ENCODE assay signal across 8 mouse cellular contexts in the genomic region with DNA sequence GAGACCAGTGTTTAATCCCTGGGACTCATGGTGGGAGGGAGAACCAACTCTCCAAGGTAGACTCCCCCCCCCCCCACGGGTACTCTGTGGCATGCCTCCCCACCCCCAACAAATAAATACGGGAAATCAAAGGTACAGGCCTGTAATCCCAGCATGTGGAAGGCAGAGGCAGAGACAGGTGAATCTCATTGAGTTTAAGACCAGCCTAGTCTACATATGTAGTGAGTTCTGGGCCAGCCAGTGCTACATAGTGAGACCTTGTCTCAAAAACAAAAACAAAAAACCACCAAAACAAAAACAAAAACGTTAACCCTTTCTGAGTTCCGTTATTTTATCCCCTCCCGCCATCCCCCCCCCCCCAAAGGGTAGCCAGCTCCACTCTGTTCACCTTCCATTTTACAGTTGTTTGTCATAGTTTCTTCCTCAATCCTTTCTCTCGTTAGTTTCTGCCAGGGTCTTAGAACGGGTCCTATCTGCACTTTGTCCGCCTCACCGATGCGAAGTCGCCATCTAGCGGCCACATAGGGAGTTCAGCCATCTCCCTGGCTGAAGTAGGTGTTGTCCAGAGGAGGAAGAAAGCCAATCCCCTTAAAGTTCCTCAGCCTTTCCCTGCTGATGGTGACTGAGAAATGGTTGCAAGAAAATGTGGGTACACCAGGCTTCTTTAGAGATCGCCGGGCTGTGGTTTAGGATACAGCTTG. TPM values are rescaled to one million over a fixed set of nuclear protein-coding genes. Genes with fewer than 3 reads are reported as not detected.
DNase-seq lines count a peak whose midpoint lies in the region; ATAC-seq and TF ChIP-seq lines count a peak whose summit lies in the region.

No protein-coding gene starts in this region.

- DNase-seq in MEL-GATA-1-ER (ENCODE audit: extremely low read depth, low read depth) = peak; percentile 67
- peak; percentile 78 to 83 for DNase-seq in cerebellum, adult 2 months
- peak; percentile 50 to 89 for DNase-seq in frontal cortex, adult 2 months (ENCODE audit: extremely low spot score in 1 of 2, low spot score in 1 of 2)
- DNase-seq in layer of hippocampus, adult 8-10 months (ENCODE audit: low spot score in 2 of 2) = peak; percentile 54 to 79
- DNase-seq in lung, postnatal 0 days (ENCODE audit: low spot score) = peak; percentile 87
- DNase-seq in ovary, postnatal 14 days (ENCODE audit: low spot score) = peak; percentile 77
- DNase-seq in thymus, postnatal 36 days = peak; percentile 78 to 81

- ATAC-seq in hematopoietic stem cell, adult 5-6 weeks (replicated peaks in 1 of 2; ENCODE audit: insufficient read depth in 1 of 2, low FRiP score in 2 of 2, low TSS enrichment in 1 of 2, low read depth in 1 of 2, poor library complexity in 2 of 2, severe bottlenecking in 2 of 2) = peak; percentile 61 to 72
- peak; percentile 71 for ATAC-seq in lung, postnatal 0 days

- TF ChIP-seq EP300 in lung, postnatal 0 days (IDR thresholded peaks at IDR 0.05) = no peak

- 18% methylated on average over 14 of the region's 14 CpGs for WGBS in cerebellum, adult 2 months
- WGBS in lung, postnatal 0 days = 18% methylated on average over 13 of the region's 14 CpGs

- H3K4me3 ChIP-seq in cerebellum, adult 2 months (replicated peaks; ENCODE audit: insufficient read depth, low read depth, low read length) = no peak overlapping the region
- H3K4me3 ChIP-seq in lung, postnatal 0 days (ENCODE audit: low read depth, low read length) = no peak overlapping the region

- no peak overlapping the region for H3K9ac ChIP-seq in lung, postnatal 0 days (replicated peaks; ENCODE audit: low read depth)

- H3K4me1 ChIP-seq in cerebellum, adult 2 months (ENCODE audit: control insufficient read depth, insufficient read depth, low read length) = peaks cover 8% of the 10 kb centered on the region
- peaks cover 6% of the 10 kb centered on the region for H3K4me1 ChIP-seq in lung, postnatal 0 days (ENCODE audit: insufficient read depth, low read depth, low read length)

- no peak overlapping the region for H3K27ac ChIP-seq in cerebellum, adult 2 months (ENCODE audit: insufficient read depth, low read length)
- no peak overlapping the region for H3K27ac ChIP-seq in lung, postnatal 0 days (ENCODE audit: low read length)

- TF ChIP-seq POLR2A in cerebellum, adult 2 months (IDR thresholded peaks at IDR 0.05; ENCODE audit: borderline replicate concordance, insufficient read depth, low read length) = no peak

- H3K27me3 ChIP-seq in cerebellum, adult 2 months (ENCODE audit: control insufficient read depth, insufficient read depth, low read length) = no peaks in the 10 kb centered on the region
- no peaks in the 10 kb centered on the region for H3K27me3 ChIP-seq in lung, postnatal 0 days (replicated peaks; ENCODE audit: insufficient read depth, low read length)

- no peaks in the 10 kb centered on the region for H3K36me3 ChIP-seq in lung, postnatal 0 days (ENCODE audit: insufficient read depth, low read length)

- H3K4me2 ChIP-seq in lung, postnatal 0 days (replicated peaks; ENCODE audit: low read depth, low read length) = no peak overlapping the region

- peak; percentile 88 for TF ChIP-seq CTCF in cerebellum, adult 2 months (IDR thresholded peaks at IDR 0.05; ENCODE audit: borderline replicate concordance, insufficient read depth, low read depth, low read length)
- peak; percentile 94 for TF ChIP-seq CTCF in lung, postnatal 0 days (IDR thresholded peaks at IDR 0.05)

- no peaks in the 10 kb centered on the region for H3K9me3 ChIP-seq in lung, postnatal 0 days (ENCODE audit: low read length)

RNA-seq across cellular contexts. Expression of gene Igf1r, which starts 9.1 kb away (rescaled TPM):
- 20.5 and 21.9 TPM in 2 replicates for polyA plus RNA-seq in cerebellum, adult 2 months (2012; rRNA removed)
- polyA plus RNA-seq in frontal cortex, adult 2 months (2012; rRNA removed) = 23.0 and 24.4 TPM in 2 replicates
- total RNA-seq in hematopoietic stem cell, adult 5-6 weeks (2017) = 31.6 and 51.6 TPM in 2 replicates
- total RNA-seq in layer of hippocampus, adult 8-10 months (2022) = 10 to 100 TPM; 36.7 to 55.9 (median 50.7) TPM
- polyA plus RNA-seq in lung, postnatal 0 days (2015; fragmentation: Nextera tagmentation; extraction: Ambion mirVana) = 15.9 and 18.8 TPM in 2 replicates
